Mouse (Mus musculus) thymus, adult 2 months (tissue): ENCODE results near the gene Lrrc45. TPM values are rescaled to one million over a fixed set of nuclear protein-coding genes. Genes with fewer than 3 reads are reported as not detected.
"Not testable (repeated sequence)": the region's sequence is repeated elsewhere in the genome, so short reads cannot be mapped to it uniquely, and the experiment has no call there.

Experiments used
- DNase-seq: peaks from one replicate; pipeline ENCODE4 v3.0.0; 2021
- H3K27ac ChIP-seq: fragments of 200-500 bp; 2 replicates; pipeline ENCODE4 v1.5.1; 2012; ENCODE audit warnings: low read length, control low read depth; ENCODE audit not compliant: control insufficient read depth, insufficient read depth
- H3K27me3 ChIP-seq: fragments of 200-500 bp; 2 replicates; pipeline ENCODE4 v1.6.1; 2012; ENCODE audit warnings: mild to moderate bottlenecking, low read length, moderate library complexity, mixed read lengths; ENCODE audit not compliant: control insufficient read depth, insufficient read depth
- H3K36me3 ChIP-seq: fragments of 200-500 bp; 2 replicates; pipeline ENCODE4 v1.6.1; 2012; ENCODE audit warnings: mild to moderate bottlenecking, low read length, moderate library complexity; ENCODE audit not compliant: control insufficient read depth, insufficient read depth
- H3K4me1 ChIP-seq: fragments of 200-500 bp; replicated peaks from 2 replicates; pipeline ENCODE4 v1.6.1; 2012; ENCODE audit warnings: low read length; ENCODE audit not compliant: control insufficient read depth, insufficient read depth
- H3K4me3 ChIP-seq: fragments of 200-500 bp; 2 replicates; pipeline ENCODE4 v1.5.1; 2012; ENCODE audit warnings: mild to moderate bottlenecking, low read length, control low read depth, moderate library complexity; ENCODE audit not compliant: control insufficient read depth, insufficient read depth
- CTCF ChIP-seq: fragments of 200-500 bp; IDR thresholded peaks from 2 replicates; pipeline ENCODE4 v1.5.1; 2012; ENCODE audit warnings: mild to moderate bottlenecking, control low read depth, low read length, moderate library complexity, borderline replicate concordance; ENCODE audit not compliant: control insufficient read depth, poor library complexity, insufficient read depth; ENCODE audit errors: extremely low read depth
- POLR2A ChIP-seq: fragments of 200-500 bp; IDR thresholded peaks from 2 replicates; pipeline ENCODE4 v1.6.1; 2012; ENCODE audit warnings: mild to moderate bottlenecking, low read length, control low read depth, moderate library complexity; ENCODE audit not compliant: control insufficient read depth, poor library complexity, insufficient read depth; ENCODE audit errors: extremely low read depth
- WGBS: fragments of 180-500 bp; shearing (Covaris S2); methylation state at CpG from one replicate; pipeline ENCODE4 v1.1.7; 2018; 5-methylcytosine and 5-hydroxymethylcytosine counted together
- polyA plus RNA-seq: library from polyadenylated mRNA; depleted of rRNA; stranded (reverse); fragments of >200 nt; gene quantifications from 2 replicates; pipeline ENCODE4 v1.2.3, GENCODE M21; 2012; rRNA removed

Lrrc45 gene
- polyA plus RNA-seq = 69.2 and 77.3 TPM in 2 replicates

GRCm38 (mm10) chr11:120713580-120714518, at the start of gene Lrrc45, which contains the start of gene Cenpx:
Lrrc45 (plus strand) TSS chr11:120713925.
Cenpx (minus strand) TSS chr11:120713738.
- Histone ChIP-seq H3K4me1 (peaks cover 15% of the 10 kb centered on the region), H3K4me3 (peak within 1 kb of the TSS; percentile 60), H3K27me3 (no peaks in the 10 kb centered on the region), H3K27ac (no peak within 1 kb of the TSS), H3K36me3 (no peaks in the 10 kb centered on the region)
- no peak for TF ChIP-seq CTCF
- no peak; the same call in none of the 2 replicates for TF ChIP-seq POLR2A
- DNase-seq = peak; percentile 98
- WGBS = 1% methylated on average over 53 of the region's 53 CpGs

- Histone ChIP-seq H3K4me1 (peaks cover 6% of the 10 kb centered on the region), H3K4me3 (no peak overlapping the region), H3K27me3 (peaks cover 13% of the 10 kb centered on the region), H3K36me3 (no peaks in the 10 kb centered on the region), H3K27ac (no peak overlapping the region)
- DNase-seq = no peak
- TF ChIP-seq CTCF (no peak), POLR2A (no peak)
- WGBS = 92% methylated on average over 3 of the region's 3 CpGs
Measured at GRCm38 (mm10) chr11:120665406-120665805, 48.3 kb upstream of the Lrrc45 start.

- Histone ChIP-seq H3K27ac (no peak overlapping the region), H3K36me3 (no peaks in the 10 kb centered on the region), H3K4me1 (no peaks in the 10 kb centered on the region), H3K4me3 (no peak overlapping the region), H3K27me3 (peaks cover 4% of the 10 kb centered on the region)
- 78% methylated on average over 3 of the region's 3 CpGs for WGBS
- TF ChIP-seq CTCF = no peak
- no peak for TF ChIP-seq POLR2A
- no peak for DNase-seq
Measured at GRCm38 (mm10) chr11:120666617-120667016, 47.1 kb upstream of the Lrrc45 start.

- WGBS = 2% methylated on average over 83 of the region's 83 CpGs
- DNase-seq = peak; percentile 98
Measured at GRCm38 (mm10) chr11:120672687-120673593, 40.8 kb upstream of the Lrrc45 start, which contains the start of gene Aspscr1. Aspscr1 (plus strand) TSS chr11:120672973.

GRCm38 (mm10) chr11:120673594-120674122, 40.1 kb upstream of the Lrrc45 start:
- H3K27me3 ChIP-seq = no peaks in the 10 kb centered on the region
- H3K36me3 ChIP-seq = peaks cover 4% of the 10 kb centered on the region; the same call in 1 of the 2 replicates
- DNase-seq = peak; percentile 6
- H3K4me3 ChIP-seq = peak overlapping the region; percentile 80
- TF ChIP-seq POLR2A (no peak), CTCF (no peak)
- 38% methylated on average over 12 of the region's 12 CpGs for WGBS
- H3K27ac ChIP-seq = peak overlapping the region; percentile 4; the same call in 1 of the 2 replicates
- H3K4me1 ChIP-seq = peaks cover 17% of the 10 kb centered on the region

More at GRCm38 (mm10) chr11:120672687-120673593, 40.8 kb upstream of the Lrrc45 start, which contains the start of gene Aspscr1:
- H3K4me3 ChIP-seq = peak within 1 kb of the TSS; percentile 80
- TF ChIP-seq CTCF = 0 out of 2 replicates have a peak, but pooled peaks have one; percentile 15
- peak; percentile 43; the same call in 1 of the 2 replicates for TF ChIP-seq POLR2A
- no peaks in the 10 kb centered on the region for H3K36me3 ChIP-seq
- H3K27ac ChIP-seq = peak within 1 kb of the TSS; percentile 4; the same call in 1 of the 2 replicates
- H3K27me3 ChIP-seq = no peaks in the 10 kb centered on the region
- H3K4me1 ChIP-seq = peaks cover 17% of the 10 kb centered on the region

GRCm38 (mm10) chr11:120675875-120676274, 37.9 kb upstream of the Lrrc45 start:
- 74% methylated on average over 5 of the region's 5 CpGs for WGBS

More at GRCm38 (mm10) chr11:120675875-120676274, 37.9 kb upstream of the Lrrc45 start:
- H3K4me1 ChIP-seq = peaks cover 17% of the 10 kb centered on the region
- H3K27me3 ChIP-seq, DNase-seq, H3K4me3 ChIP-seq, H3K27ac ChIP-seq: not testable (repeated sequence)
- H3K36me3 ChIP-seq = peaks cover 13% of the 10 kb centered on the region; the same call in 1 of the 2 replicates
